Mouse (Mus musculus): Measurements from ENCODE around the gene Spns3. TPM values are rescaled to one million over a fixed set of nuclear protein-coding genes. Genes with fewer than 3 reads are reported as not detected.

Gene Spns3
- total and polyA plus RNA-seq, 3 experiments = 5.2 to 12.7 TPM; not detected in 1

DNA sequence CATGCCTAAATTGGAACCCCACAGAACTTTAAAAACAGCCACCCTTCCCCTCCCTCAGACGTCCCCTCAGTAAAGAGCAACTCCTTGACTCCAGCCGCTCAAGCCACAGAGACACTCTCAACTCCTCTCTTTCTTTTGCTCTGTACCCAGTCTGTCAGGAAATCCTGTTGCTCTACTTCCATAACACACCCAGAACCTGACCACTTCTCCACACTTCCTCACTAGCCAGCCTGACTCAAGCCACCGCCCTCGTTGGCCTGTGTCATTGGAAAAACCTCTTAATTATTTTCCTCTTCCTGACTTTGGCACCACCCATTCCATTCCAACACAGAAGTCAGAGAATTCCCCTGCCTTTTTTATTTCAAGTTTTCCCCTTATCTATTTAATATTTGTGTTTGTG lies 31.1 kb downstream of the Spns3 start:
- Histone ChIP-seq H3K9me3 (replicated peaks; ENCODE audit: insufficient read depth, low read length) (no peaks in the 10 kb centered on the region), H3K27me3 (ENCODE audit: control insufficient read depth in 1 of 2, insufficient read depth in 2 of 2, low read length in 2 of 2) (no peaks in the 10 kb centered on the region), H3K36me3 (ENCODE audit: control insufficient read depth in 1 of 2, insufficient read depth in 2 of 2, low read length in 2 of 2) (no peaks in the 10 kb centered on the region), H3K4me3 (ENCODE audit: control insufficient read depth in 1 of 2, insufficient read depth in 1 of 2, low read depth in 2 of 2, low read length in 2 of 2) (no peak overlapping the region), H3K9ac (ENCODE audit: control insufficient read depth, low read depth, low read length, poor library complexity, severe bottlenecking) (no peak overlapping the region), H3K27ac (ENCODE audit: control insufficient read depth, low read depth, low read length) (no peak overlapping the region), H3K79me2 (ENCODE audit: control insufficient read depth, insufficient read depth, low read length, poor library complexity) (no peaks in the 10 kb centered on the region), H3K4me1 (ENCODE audit: control insufficient read depth in 1 of 2, insufficient read depth in 2 of 2, low read length in 2 of 2) (no peaks in the 10 kb centered on the region)
- TF ChIP-seq POLR2AphosphoS5 (IDR thresholded peaks at IDR 0.05; ENCODE audit: borderline replicate concordance, low read depth, low read length) = no peak
- no peak for TF ChIP-seq GABPA (IDR thresholded peaks at IDR 0.05; ENCODE audit: low read depth, low read length)
- TF ChIP-seq E2F4 (IDR thresholded peaks at IDR 0.05; ENCODE audit: borderline replicate concordance, low read depth, low read length) = no peak
- no peak for TF ChIP-seq MAFK (IDR thresholded peaks at IDR 0.05; ENCODE audit: borderline replicate concordance, low read depth, low read length)
- no peak for TF ChIP-seq MYB (IDR thresholded peaks at IDR 0.05; ENCODE audit: low read depth, low read length)
- no peak for TF ChIP-seq BHLHE40 (IDR thresholded peaks at IDR 0.05; ENCODE audit: borderline replicate concordance, low read depth, low read length)
- TF ChIP-seq JUND (IDR thresholded peaks at IDR 0.05; ENCODE audit: low read depth, low read length) = no peak
- TF ChIP-seq CHD2 (IDR thresholded peaks at IDR 0.05; ENCODE audit: low read length) = no peak
- TF ChIP-seq MXI1 (IDR thresholded peaks at IDR 0.05; ENCODE audit: low read depth, low read length) = no peak
- no peak for TF ChIP-seq MAX (IDR thresholded peaks at IDR 0.05; ENCODE audit: low read length)
- no peak for TF ChIP-seq USF2 (IDR thresholded peaks at IDR 0.05; ENCODE audit: borderline replicate concordance in 1 of 2, insufficient read depth in 1 of 2, low read depth in 1 of 2, low read length in 2 of 2)
- TF ChIP-seq ZMIZ1 (IDR thresholded peaks at IDR 0.05; ENCODE audit: low read depth, low read length) = no peak
- TF ChIP-seq SMC3 (IDR thresholded peaks at IDR 0.05; ENCODE audit: low read depth, low read length) = no peak
- TF ChIP-seq NELFE (IDR thresholded peaks at IDR 0.05; ENCODE audit: low read depth, low read length) = no peak
- no peak for TF ChIP-seq CTCF (IDR thresholded peaks at IDR 0.05 in 2 of 3, conservative IDR thresholded peaks at IDR 0.05 in 1 of 3; ENCODE audit: control insufficient read depth in 1 of 3, insufficient read depth in 1 of 3, low read depth in 2 of 3, low read length in 3 of 3, poor library complexity in 1 of 3, severe bottlenecking in 1 of 3)
- TF ChIP-seq ZNF384 (IDR thresholded peaks at IDR 0.05; ENCODE audit: low read depth, low read length) = no peak
- TF ChIP-seq GATA1 (IDR thresholded peaks at IDR 0.05; ENCODE audit: low read depth, low read length) = no peak
- no peak for TF ChIP-seq USF1 (IDR thresholded peaks at IDR 0.05; ENCODE audit: low read depth, low read length)
- TF ChIP-seq TAL1 (IDR thresholded peaks at IDR 0.05; ENCODE audit: low read length) = no peak
- no peak for DNase-seq (ENCODE audit: low read depth, low spot score)

DNA sequence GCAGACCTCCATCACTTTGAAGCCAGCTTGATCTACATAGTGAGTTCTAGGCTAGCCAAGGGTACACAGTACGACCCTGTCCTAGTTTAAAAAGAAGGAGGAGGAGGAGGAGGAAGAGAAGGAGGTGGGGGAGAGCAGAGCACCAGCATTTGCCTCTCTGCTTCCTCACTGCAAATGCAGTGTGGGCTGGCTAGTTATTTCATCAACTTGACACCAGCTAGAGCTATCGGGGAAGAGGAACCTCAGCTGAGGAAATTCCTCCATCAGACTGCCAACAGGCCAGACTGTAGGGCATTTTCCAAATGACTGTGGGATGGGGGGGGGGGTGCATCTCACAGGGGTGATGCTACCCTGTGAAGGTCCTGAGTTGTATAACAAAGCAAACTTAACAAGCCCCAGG lies 31.9 kb downstream of the Spns3 start:
- H3K9me3 ChIP-seq (replicated peaks; ENCODE audit: insufficient read depth, low read length) = no peaks in the 10 kb centered on the region
- no peak overlapping the region for H3K27ac ChIP-seq (ENCODE audit: control insufficient read depth, low read depth, low read length)
- no peaks in the 10 kb centered on the region for H3K79me2 ChIP-seq (ENCODE audit: control insufficient read depth, insufficient read depth, low read length, poor library complexity)
- no peaks in the 10 kb centered on the region for H3K36me3 ChIP-seq (ENCODE audit: control insufficient read depth in 1 of 2, insufficient read depth in 2 of 2, low read length in 2 of 2)
- DNase-seq (ENCODE audit: low read depth, low spot score) = no peak
- no peaks in the 10 kb centered on the region for H3K27me3 ChIP-seq (ENCODE audit: control insufficient read depth in 1 of 2, insufficient read depth in 2 of 2, low read length in 2 of 2)
- no peak overlapping the region for H3K4me3 ChIP-seq (ENCODE audit: control insufficient read depth in 1 of 2, insufficient read depth in 1 of 2, low read depth in 2 of 2, low read length in 2 of 2)
- no peak overlapping the region for H3K9ac ChIP-seq (ENCODE audit: control insufficient read depth, low read depth, low read length, poor library complexity, severe bottlenecking)
- no peaks in the 10 kb centered on the region for H3K4me1 ChIP-seq (ENCODE audit: control insufficient read depth in 1 of 2, insufficient read depth in 2 of 2, low read length in 2 of 2)
- TF ChIP-seq MAFK (IDR thresholded peaks at IDR 0.05; ENCODE audit: borderline replicate concordance, low read depth, low read length) (no peak), NELFE (IDR thresholded peaks at IDR 0.05; ENCODE audit: low read depth, low read length) (no peak), ZNF384 (IDR thresholded peaks at IDR 0.05; ENCODE audit: low read depth, low read length) (no peak), CHD1 (IDR thresholded peaks at IDR 0.05; ENCODE audit: low read depth, low read length) (no peak), TBP (IDR thresholded peaks at IDR 0.05; ENCODE audit: low read depth, low read length) (no peak), ETS1 (IDR thresholded peaks at IDR 0.05; ENCODE audit: low read depth, low read length) (no peak), NRF1 (IDR thresholded peaks at IDR 0.05; ENCODE audit: insufficient read depth, low read depth, low read length, poor library complexity, severe bottlenecking) (no peak), SIN3A (IDR thresholded peaks at IDR 0.05; ENCODE audit: low read length) (no peak), RCOR1 (IDR thresholded peaks at IDR 0.05; ENCODE audit: low read depth, low read length) (no peak), JUND (IDR thresholded peaks at IDR 0.05; ENCODE audit: low read depth, low read length) (no peak), POLR2AphosphoS2 (IDR thresholded peaks at IDR 0.05; ENCODE audit: low read length) (no peak), UBTF (IDR thresholded peaks at IDR 0.05; ENCODE audit: borderline replicate concordance, insufficient read depth, low read depth, low read length) (no peak)

Data from MEL (cell line).